Mouse (Mus musculus) cerebellum, postnatal 25 days (tissue): ENCODE measurements around the gene Tspoap1.

Source experiments
- DNase-seq, 2 experiments: peaks; one replicate each; pipeline ENCODE4 v3.0.0; 2021; ENCODE audit warnings: mixed read lengths in 2 of 2

Tspoap1 gene

GRCm38 (mm10) chr11:87760301-87761081 is at the start of gene Tspoap1:
Gene Tspoap1, plus strand, starts transcription at chr11:87760541.
- peak; percentile 76 to 81 for DNase-seq

- no peak for DNase-seq
Observed at GRCm38 (mm10) chr11:87712188-87712587, 48.2 kb upstream of the Tspoap1 start.

- DNase-seq, result no peak
Observed at GRCm38 (mm10) chr11:87715999-87716398, 44.3 kb upstream of the Tspoap1 start.

DNA sequence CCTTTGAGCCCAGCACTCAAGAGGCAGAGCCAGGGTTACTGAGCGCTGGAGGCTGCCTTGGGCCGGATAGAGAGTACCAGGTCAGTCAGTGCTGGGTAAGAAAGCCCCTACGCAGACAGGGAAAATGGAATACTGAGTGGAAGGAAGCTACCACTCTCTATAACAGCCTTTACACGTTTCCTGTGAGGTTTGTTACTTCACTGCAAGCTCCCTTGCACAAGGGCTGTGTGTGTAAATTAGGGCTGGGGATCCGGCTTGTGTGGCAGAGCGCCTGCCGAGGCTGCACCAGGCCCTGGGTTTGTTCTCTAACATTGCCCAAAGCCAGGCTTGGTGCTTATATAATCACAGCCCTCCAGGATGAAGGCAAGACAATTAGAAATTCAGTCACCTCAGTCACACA is 40.8 kb upstream of the Tspoap1 start:
- no peak for DNase-seq

- no peak for DNase-seq
Observed at GRCm38 (mm10) chr11:87720324-87720723, 40.0 kb upstream of the Tspoap1 start.

DNA sequence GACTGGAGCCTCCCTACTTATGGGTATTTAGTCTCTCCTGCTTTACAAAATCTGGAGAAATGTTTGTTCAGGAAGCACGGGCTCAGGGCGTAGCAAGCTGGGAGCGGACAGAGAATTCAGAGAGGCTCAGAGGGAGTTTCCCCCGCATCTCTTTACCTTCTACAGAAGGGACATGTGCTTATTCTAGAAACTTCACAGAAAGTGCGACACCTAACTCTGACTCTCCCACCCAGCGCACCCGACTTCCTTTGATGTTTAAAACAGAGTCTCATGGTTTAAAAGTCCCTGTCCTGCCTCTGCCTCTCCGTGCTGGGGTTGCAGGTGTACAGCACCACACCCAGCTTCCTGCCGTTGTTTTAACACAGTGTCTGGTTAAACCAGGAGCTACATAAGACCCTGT is 39.5 kb upstream of the Tspoap1 start:
- no peak for DNase-seq

GRCm38 (mm10) chr11:87722168-87722567 is 38.2 kb upstream of the Tspoap1 start:
- no peak for DNase-seq

- no peak for DNase-seq
Observed at GRCm38 (mm10) chr11:87722891-87723290, 37.5 kb upstream of the Tspoap1 start.

DNA sequence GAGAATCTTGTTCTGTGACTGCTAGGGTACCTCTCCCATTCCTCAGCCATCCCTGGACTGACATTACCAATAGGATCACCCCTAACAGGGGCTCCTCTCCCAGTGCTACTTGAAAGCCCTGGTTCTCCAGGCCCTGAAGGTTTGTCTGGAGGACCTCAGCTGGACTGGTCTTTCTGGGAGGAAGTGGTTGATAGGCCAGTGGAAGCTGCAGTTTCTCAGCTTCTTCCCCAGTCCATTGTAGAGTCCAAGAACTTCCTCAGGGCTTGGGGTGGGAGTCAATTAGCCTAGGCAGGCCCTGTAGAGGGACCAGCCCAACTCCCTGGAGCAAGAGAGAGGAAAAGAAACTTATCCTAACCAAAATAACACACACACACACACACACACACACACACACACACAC is 34.8 kb upstream of the Tspoap1 start:
- DNase-seq, result no peak

DNA sequence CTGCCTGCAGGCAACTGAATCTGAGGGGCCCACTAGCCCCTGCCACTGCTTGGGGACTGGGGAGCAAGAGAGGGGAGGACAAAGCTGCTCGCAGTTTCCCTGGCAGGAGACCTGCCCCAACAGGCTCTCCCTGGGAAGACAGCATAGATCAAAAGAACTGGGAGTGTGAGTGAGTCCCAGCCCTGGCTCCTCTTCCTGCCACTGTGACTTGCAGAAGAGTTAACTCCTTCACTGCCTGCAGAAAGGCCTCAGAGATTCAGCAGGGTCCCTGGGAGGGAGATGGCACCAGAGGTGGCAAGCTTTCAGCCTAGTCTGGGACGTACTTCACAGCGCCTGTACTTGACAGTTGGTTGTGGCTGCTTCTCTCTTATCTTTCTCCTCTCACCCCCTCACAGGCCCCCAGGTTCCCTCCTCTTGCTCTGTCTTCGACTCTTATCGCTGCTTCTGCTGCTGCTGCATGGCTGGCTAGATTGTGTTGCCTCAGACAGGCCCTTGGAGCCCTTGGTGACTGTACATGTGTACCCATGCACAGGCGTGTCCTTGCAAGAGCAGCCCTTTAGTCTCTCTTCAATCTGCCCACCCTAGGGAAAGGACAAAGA is 34.3 kb upstream of the Tspoap1 start:
- no peak for DNase-seq

- DNase-seq, result no peak
Observed at GRCm38 (mm10) chr11:87727021-87727420, 33.3 kb upstream of the Tspoap1 start.

DNA sequence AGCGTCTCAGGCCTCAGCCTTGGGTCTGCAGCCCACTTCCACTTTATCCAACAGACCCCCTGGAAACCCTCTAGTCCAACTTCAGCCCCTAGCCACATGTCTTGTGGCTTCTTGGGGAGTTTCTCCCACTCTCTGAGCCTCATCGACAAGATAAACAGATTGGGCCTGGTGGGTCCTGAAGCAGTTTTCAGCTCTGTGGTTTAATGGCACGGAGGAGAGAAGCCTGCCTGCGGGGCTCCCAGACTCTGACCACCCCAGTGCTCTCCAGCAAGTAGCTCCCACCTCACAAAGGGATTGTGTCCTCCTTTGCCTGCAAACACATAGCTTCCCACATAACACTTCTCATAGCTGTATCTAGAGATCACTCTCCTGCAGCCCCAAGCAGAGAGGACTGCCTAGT is 32.9 kb upstream of the Tspoap1 start:
- DNase-seq, result no peak

DNA sequence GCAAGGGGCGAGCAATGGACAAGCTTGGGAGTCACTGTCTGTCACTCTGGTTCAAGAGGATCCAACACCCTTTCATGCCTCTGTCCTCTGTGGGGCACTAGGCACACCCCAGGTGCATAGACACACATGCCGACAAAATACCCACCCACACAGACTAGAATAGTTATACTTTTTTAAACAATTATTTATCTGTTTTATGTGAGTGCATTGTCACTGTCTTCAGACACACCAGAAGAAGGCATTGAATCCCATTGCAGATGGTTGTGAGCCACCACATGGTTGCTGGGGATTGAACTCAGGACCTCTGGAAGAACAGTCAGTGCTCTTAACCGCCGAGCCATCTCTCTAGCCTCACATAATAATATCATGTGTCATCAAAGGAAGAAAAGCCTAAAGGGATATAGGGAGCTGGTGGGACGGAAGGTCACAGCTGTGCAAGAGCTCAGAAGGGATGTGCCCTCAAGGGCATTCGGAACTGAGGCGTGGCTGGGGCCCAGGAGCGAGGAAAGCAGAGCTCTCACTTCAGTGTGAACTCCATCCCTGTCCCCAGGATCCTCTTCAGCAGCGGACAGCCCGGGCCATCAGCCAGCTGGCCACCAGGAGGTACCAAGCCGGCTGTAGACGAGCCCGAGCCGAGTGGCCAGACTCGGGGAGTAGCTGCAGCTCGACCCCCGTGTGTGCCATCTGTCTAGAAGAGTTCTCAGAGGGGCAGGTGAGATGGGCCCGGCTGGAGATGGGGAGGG is 31.3 kb upstream of the Tspoap1 start:
- DNase-seq, result peak; percentile 45 to 61

DNA sequence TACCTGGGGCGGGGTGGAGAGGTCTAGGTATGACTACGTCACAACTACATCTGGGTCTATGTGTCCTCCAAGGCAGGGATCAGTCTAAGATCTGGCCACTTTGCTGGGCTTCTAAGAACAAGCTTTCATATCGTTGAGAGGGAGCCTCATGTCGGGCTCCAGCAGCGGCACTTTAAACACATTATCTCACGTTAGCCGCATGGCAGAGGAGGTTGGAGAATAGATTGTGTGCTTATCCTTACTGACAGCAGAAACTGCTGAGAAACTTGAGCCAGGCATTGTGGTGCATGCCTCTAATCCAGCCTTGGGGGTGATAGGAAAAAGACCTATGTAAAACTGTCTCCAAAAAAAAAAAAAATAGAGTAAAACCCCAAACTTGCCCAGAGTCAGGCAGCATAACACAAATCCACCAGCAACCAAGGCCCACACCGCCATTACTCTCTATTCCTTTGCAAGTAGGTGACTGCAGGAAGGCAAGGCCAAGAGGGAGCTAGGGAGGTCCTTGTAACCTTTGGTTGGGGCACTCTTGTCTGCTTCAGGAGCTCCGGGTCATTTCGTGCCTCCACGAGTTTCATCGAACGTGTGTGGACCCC is 30.7 kb upstream of the Tspoap1 start:
- DNase-seq, result no peak

GRCm38 (mm10) chr11:87730652-87731310 is 29.6 kb upstream of the Tspoap1 start:
- DNase-seq, result no peak

DNA sequence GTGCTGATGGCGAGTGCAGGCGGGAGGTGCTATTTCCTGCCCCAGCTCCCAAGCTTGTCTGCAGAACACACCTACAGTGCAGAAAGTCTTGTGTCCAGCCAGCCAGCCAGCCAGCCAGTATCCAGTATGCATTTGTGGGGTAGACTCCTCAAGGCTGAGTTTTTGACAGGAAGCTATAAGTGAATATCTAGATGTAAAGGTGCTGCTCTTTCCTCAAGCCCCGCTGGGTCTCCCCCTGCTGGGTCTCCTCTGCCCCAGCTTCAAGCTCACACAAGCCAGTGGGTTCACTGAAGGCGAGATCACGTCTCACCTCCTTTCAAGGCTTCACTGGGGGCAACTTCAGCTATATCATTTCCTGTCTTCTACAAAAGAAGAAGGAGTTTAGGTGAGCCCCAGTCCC is 26.0 kb upstream of the Tspoap1 start:
- DNase-seq, result no peak

DNA sequence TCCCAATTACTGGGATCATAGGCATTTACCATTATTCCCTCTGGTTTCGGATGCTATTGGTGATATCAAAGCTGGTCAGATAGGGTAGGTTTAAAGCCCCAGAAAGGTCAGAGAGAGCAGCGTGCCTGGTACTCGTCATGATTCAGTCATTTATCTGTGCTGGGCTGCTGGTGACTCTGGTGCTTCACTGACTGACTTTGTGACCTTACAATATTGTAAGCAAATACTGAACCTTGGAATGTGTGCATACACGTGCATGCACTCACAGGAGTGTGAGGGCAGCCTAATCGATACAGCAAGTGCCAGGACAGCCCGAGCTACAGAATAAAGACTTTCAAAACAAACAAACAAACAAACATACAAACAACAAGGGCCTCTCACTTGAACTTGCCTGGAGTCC is 24.6 kb upstream of the Tspoap1 start:
- no peak for DNase-seq

DNA sequence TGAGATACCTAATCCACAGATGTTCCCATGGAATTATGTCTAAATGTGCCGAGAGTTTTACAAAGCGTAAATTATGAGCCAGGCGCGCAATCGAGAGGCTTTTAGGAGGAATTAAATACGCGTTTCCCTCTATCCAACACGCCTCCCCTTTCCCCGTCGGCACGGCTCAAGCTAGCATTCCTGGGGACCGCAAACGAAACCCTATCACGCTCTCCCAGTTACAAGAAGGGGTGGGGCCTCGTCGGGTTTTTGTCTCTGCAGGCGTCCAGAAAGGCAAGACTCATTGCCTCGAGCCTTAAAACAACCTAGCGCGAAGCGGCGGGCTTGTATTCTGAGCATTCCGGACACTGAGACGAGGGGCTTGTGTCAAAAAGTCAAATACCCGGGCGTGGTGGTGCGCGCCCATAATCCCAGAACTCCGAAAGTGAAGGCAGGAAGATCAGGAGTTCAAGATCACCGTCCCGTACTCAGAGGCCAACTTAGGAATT is 23.6 kb upstream of the Tspoap1 start:
- peak in 1 of 2 experiments; percentile 68 for DNase-seq

DNA sequence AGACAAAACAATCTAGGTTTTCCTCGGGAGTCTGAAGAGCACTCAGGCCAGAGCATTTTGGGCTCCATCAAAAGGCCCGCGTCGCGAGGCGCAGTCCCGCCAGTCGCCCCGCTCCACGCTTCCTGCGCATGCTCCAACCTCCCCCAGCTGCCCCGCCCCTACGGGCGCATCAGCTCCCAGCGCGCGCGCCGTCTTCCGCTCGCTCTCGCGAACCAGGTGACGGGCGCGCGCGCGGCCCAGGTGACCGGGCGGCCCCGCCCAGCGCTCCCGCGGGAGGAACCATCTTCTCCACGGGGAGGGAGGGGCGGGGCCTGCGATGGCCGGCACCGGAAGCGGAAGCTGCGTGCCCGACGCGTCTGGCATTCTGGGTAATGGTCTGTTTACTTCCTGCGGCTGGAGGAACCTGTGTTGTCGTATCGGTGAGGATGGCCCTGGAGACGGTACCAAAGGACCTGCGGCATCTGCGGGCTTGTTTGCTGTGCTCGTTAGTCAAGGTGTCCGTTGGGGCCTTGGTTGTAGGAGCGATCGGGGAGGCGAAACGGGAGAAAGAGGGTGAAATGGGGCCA is 23.1 kb upstream of the Tspoap1 start, which contains the start of gene Supt4a:
Supt4a (plus strand) TSS at position 378 of the 566 bp plus-strand sequence.
- DNase-seq, result peak; percentile 96 to 99

DNA sequence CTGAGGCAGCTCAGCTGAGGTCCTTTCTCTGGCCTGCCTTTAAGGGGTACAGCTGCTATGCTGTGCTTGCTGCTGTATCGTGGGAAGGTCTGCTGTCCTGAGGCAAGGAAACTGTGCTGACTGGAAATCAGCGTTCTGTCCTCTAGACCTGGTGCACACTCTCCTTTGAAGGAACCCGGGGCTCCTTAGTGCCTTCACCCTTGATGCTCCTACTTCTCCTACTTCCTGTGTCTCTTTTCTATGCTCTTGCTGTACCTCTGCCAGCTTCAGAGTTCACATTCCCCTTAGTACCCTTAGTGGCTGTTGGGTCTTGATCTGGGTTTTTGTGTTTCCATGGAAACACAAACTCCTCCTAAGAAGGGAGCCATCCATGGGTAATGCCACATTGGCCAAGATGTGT is 16.6 kb upstream of the Tspoap1 start:
- no peak for DNase-seq

DNA sequence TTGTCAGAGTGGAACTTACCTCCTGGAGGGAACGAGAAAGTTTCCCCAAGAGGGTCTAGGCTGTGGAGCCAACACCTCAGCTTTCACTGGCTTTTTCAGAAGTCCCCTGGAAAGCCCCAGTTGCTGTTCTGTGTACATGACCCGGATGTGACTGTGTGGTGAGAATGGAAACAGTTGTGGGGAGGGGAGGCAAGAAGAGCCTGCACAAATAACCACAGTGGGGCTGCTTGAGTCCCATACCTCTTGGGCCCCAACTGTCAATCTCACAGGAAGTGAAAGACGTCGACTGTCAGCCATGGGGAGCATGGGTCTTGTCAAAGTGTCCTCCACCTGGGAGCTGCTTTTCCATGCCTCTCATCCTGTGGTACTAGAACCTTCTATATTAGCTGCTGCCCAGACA is 15.4 kb upstream of the Tspoap1 start:
- DNase-seq, result no peak
